18 mouse cellular contexts compared by ENCODE assay signal in genomic region chr12:73694690-73695089, GRCm38 (mm10).
"Had no signal": no experiment of that assay in that cellular context is flagged by ENCODE, and none has a peak within 500 bp of the region (broad histone marks: within the 10 kb centered on the region; RNA-seq: fewer than 3 reads in every experiment).

No protein-coding gene starts in this region.

- H3K9me3 ChIP-seq: limb, embryonic 12.5 days; liver, embryonic 13.5 days; megakaryocyte, embryonic 14.5 days; midbrain, embryonic 15.5 days; neural tube, embryonic 13.5 days had no signal

- DNase-seq: kidney, adult 8-10 months; kidney, postnatal 10 days; kidney, postnatal 4 days; liver; liver, embryonic 13.5 days; liver, postnatal 0 days; retina, postnatal 1 day; thymus, adult 18-20 months; thymus, postnatal 14 days had no signal

- H3K27ac ChIP-seq: layer of hippocampus, adult 2 months; limb, embryonic 12.5 days; liver, embryonic 13.5 days; macrophage; midbrain, embryonic 15.5 days; neural tube, embryonic 13.5 days had no signal

- H3K4me2 ChIP-seq: limb, embryonic 12.5 days; liver, embryonic 13.5 days; midbrain, embryonic 11.5 days; midbrain, embryonic 15.5 days; neural tube, embryonic 13.5 days had no signal

- H3K27me3 ChIP-seq: limb, embryonic 12.5 days; liver, embryonic 13.5 days; midbrain, embryonic 15.5 days; neural tube, embryonic 13.5 days had no signal

- H3K9ac ChIP-seq: limb, embryonic 12.5 days; liver, embryonic 13.5 days; liver, postnatal 0 days; midbrain, embryonic 15.5 days; neural tube, embryonic 13.5 days had no signal

- H3K4me3 ChIP-seq: layer of hippocampus, adult 2 months; limb, embryonic 12.5 days; liver, embryonic 13.5 days; megakaryocyte, embryonic 14.5 days; midbrain, embryonic 15.5 days; neural tube, embryonic 13.5 days had no signal

- H3K36me3 ChIP-seq: limb, embryonic 12.5 days; liver, embryonic 13.5 days; midbrain, embryonic 15.5 days; neural tube, embryonic 13.5 days had no signal

- H3K4me1 ChIP-seq: liver, embryonic 13.5 days had no signal

- ATAC-seq: inflammation-experienced regulatory T-cells, adult 6 months; intestine, postnatal 0 days; liver, postnatal 0 days; midbrain, embryonic 15.5 days had no signal
